Mouse (Mus musculus): ENCODE data around the gene Stat3. TPM values are rescaled to one million over a fixed set of nuclear protein-coding genes. Genes with fewer than 3 reads are reported as not detected.

The Stat3 gene
- total RNA-seq (2014; fragmentation: Nextera tagmentation) = 51.6 and 54.7 TPM in 2 replicates
- 52.1 and 80.7 TPM in 2 replicates for total RNA-seq (2017)

DNA sequence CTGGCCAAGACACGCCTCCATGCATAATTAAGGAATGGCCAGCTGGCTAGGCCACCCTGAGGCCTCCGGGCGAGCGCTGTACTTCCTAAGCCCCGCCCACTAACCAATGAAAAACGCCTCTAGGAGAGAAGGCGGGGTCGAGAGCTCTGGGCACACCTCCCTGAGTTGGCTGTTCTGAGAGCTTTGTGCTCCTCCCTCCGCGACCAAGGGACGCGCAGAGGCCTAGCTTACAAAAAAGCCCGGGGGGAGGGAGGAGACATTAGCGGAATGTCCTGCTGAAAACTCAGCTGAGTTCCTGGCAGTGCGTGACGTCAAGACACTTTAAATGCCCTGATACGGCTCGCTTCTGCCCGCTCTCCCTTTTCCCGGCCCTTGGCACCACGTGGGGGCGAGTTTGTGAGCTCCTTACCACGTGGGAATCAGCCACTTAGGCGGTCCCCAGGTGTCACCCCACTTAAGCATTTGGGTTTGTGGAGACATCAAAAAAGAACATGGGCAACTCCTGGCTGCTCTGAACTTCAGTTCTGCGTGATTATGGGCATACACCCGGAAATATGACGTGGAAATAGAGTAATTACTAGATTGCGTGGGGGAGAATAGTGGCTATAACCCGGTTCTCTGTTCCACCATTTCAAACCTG lies at the start of gene Stat3:
TSS of gene Stat3 (minus strand) at position 29 of the 640 bp plus-strand sequence.
- ATAC-seq (replicated peaks; ENCODE audit: poor library complexity, severe bottlenecking) = peak; percentile 83

DNA sequence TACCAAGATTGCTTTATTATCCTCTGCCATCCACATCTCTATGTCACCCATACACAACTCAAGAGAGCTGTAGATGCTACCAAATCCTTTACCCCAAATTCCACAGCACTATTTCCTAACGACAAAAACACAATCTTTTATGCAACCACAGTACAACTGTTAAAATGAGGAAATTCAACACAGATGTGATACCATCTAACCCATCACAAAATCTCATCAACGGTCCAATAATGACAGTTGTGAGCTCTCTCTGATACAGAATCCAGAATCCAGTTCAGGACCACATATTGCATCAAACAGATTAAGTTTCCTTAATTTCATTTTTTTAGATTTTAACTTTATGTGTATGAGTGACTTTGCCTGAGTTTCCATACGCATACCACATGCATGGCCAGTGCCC lies 49.3 kb upstream of the Stat3 start:
- peak; percentile 72 for ATAC-seq (replicated peaks; ENCODE audit: poor library complexity, severe bottlenecking)

DNA sequence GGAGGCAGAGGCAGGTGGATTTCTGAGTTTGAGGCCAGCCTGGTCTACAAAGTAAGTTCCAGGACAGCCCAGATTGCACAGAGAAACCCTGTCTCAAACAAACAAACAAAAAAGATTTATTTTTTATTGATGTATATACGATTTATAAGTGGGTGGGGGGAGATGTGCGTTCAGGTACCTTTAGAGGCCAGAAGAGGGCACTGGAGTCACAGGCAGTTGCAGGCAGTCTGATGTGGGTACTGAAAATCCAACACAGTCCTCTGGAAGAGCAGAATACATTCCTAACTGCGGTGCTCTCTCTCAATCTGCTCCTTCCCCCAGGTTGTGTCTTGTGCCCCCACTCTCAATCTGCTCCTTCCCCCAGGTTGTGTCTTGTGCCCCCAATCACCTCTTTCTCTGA lies 46.3 kb upstream of the Stat3 start:
- ATAC-seq (replicated peaks; ENCODE audit: poor library complexity, severe bottlenecking) = 0 out of 2 replicates have a peak, but pooled peaks have one; percentile 28

DNA sequence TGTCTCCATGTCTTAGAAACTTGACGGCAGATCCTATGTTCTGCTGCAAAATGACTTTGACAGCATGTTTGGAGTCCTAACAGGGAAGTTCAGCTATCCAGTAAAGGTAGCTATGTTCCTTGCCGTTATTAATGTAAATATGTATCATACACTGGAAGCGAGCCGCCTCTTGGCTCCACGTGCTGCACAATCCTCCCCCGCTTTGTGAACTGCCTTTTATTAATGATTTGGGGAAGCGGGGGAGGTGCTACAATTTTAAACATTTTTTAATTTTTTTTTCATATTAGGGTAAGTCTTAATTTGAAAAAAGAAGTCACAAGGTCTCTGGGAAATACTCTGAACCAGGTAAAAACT lies 44.4 kb upstream of the Stat3 start:
- ATAC-seq (replicated peaks; ENCODE audit: poor library complexity, severe bottlenecking) = no peak

DNA sequence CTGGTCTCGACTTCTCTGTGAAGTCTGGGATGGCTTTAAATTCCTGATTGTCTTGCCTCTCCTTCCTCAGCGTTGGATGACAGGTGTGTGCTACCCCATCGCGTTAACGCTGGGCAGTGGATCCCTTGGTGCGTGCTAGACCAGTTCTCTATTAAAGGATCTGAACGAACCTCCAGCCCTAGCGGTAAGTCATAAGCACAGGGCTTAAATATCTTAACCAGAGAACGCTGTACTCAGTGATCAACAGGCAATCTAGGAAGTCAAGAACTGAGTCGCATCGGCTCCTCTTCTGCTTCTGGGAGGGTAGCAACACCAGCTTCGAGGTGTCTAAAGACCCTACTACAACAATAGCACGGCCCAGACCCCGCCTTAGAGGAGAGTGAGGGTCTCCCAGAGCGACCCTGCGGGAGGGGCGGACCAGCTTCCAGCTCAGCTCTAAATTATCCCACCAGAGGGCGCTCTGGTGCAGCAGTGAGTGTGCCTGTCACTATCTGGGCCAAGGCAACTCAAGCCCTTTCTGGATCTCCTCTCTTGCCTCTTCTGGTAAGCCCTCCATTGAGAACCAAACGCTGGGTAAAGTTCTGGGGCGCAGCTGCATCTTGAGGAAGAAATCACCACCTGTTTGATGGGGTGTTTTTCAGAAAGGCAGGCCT lies 43.9 kb upstream of the Stat3 start:
- peak; percentile 79 for ATAC-seq (replicated peaks; ENCODE audit: poor library complexity, severe bottlenecking)

DNA sequence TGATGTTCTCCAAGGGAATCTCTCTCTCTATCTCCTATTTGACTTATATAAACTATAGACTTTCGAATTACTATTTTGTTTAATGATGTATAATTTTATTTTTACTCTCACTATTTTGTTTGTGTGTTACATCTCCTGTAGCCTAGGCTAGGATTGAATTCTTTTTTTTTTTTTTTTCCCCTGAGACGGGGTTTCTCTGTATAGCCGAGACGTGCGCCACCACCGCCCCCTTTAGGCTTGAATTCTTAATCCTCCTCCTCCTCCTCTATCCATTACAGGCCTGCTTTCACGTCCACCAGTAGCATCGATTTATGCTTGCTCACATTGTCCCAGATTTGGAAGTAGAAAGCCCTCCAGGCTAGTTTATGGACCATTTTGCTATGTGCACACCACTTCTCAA lies 42.7 kb upstream of the Stat3 start:
- ATAC-seq (replicated peaks; ENCODE audit: poor library complexity, severe bottlenecking) = no peak

DNA sequence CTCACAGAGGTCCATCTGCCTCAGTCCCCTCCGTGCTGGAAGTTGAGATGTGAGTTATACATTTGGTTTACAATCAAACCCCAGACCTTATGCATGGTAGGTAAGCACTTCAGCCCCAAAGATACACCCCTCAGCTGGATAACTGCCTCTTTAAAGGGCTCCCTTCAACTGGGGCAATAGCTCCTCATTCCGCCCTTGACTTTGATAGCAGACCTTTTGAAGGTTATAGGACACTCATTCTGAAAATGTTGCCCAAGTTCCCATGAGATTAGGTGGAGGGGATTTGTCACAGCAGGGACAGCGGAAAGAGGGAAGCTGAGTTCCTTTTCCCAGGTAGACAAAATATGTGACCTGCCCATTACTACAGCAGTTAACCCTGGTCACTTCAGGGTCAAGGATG lies 41.9 kb upstream of the Stat3 start:
- ATAC-seq (replicated peaks; ENCODE audit: poor library complexity, severe bottlenecking) = no peak

DNA sequence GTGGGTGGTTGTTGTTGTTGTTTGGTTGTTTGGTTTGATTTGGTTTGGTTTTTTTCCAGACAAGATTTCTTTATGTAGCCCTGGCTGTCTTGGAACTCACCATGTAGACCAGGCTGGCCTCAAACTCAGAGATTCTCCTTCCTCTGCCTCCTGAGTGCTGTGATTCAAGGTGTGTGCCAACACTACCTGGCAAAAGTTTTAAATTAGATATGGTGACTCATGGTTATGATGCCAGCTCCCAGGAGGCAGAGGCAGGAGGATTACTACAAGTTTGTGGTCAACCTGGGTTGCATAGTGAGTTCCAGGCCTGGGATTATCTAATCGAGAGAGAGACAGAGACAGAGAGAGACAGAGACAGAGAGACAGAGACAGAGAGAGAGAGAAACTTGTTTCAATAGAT lies 41.1 kb upstream of the Stat3 start:
- ATAC-seq (replicated peaks; ENCODE audit: poor library complexity, severe bottlenecking) = no peak

DNA sequence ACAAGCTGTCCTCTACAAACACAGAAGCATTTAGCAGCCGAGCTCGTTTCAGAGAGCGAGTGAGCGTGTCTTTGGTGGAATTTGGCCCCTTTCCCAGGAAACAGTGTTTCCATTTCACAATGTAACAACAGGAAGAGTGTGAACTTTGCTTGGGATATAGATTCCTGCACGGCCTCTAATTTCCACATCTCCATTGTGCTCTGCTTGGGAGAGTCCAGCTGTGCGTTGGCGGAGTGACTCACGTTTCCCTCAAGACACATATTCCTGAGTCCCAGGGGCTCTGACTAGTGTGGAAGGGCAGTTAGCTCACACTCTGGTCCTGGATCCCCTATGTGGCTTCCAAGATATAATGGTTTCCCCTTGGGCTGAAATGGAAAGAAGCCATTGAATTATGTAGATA lies 40.5 kb upstream of the Stat3 start:
- ATAC-seq (replicated peaks; ENCODE audit: poor library complexity, severe bottlenecking) = no peak

DNA sequence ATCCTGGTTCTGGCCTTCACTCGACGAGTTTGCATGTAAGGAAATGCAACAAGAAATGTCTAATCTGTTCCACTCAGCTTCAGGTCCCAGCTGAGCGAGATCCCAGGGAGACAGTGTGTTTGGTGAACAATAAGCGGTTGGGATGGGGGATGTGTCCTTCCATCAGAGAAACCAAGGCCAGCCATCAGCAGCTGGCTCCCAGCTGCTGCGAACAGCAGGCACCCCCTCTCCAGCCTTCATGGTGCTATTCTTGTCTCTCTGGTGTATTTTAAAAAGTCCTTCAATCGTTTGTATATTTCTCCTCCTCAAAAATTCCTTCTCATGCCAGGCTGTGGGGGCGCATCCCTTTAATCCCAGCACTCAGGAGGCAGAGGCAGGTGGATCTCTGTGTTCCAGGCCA lies 35.9 kb upstream of the Stat3 start:
- ATAC-seq (replicated peaks; ENCODE audit: poor library complexity, severe bottlenecking) = no peak

DNA sequence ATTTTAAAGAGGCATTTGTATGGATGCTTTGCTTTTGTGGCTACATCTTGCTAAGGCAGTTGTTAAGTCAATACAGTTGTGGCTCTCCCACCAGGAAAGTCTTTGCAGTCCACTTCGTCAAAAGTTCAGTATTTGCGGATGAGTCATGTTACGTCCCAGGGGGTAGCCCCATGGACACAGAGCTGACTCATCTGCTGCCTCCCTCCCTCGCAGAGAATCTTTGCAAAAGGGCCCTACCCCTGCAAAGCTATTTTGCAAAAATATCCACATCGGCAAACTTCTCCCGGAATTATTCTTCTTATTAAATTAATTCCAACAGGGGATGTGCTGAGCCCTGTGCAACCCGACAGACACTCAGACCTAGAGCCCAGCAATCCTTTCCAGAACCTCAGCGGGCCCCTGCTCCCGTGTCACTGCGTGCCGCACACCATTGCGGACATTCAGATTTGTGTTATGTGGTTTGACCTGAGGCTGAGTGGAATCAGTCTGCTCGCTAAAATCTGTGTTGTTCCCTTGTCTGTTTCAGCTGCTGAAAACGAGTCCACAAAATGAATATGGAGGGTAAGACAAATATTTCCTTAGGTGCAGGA lies 35.1 kb upstream of the Stat3 start:
- no peak for ATAC-seq (replicated peaks; ENCODE audit: poor library complexity, severe bottlenecking)

DNA sequence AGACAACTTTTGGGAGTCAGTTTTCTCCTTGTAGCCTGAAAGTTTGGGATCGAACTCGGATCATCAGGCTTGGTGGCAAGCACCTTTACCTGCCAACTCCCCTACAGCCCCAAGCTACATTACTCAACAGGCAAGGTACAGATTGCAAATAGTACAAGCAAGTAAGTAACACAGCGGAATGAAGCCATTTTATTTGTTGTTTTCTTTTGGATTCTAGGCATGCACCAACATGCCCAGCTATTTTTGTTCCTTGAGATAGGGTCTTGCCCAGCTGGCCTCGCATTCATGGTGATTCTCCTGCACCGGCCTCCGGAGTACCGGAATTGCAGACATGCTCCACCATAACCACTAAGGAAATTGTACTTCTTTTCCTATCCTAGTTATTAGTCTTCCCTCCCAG lies 33.9 kb upstream of the Stat3 start:
- no peak for ATAC-seq (replicated peaks; ENCODE audit: poor library complexity, severe bottlenecking)

DNA sequence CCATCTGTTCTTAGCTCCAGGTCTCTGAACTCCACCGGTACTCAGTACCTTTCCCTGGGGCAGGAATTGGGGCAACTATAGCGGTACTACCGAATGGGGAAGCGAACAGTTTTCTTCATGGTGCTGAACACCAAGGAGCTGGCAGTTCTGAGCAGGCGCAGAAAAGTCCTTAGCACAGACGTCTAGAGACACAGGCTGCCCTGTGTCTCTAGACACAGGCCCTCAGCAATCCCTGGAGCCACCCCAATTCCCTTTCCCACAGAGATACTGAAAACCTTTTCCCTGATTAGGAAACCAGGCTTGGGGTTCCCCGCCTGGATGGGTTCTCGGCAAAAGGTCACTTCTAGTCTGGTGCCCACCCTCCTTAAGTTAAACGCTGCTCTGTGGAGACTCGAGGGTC lies 32.1 kb upstream of the Stat3 start:
- ATAC-seq (replicated peaks; ENCODE audit: poor library complexity, severe bottlenecking) = no peak

DNA sequence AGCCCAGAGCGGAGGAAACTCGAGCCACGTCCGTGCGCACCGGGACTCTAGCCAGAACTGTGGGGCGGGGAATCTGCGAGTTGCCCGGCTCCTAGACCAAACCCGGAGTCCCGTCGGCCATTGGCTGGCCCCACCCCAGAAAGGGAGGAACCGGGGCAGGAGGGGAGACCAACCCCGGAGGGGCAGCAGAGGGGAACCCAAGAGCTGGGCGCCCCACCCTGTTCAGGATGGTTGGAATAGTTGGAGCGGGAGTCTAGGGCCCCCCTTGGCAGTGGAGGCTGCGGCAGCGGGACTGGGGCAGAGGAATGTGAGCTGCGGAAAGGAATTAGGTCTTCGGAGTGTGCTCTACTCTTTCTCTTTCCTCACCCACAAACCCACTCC lies 31.2 kb upstream of the Stat3 start, which contains the start of gene Cavin1:
TSS of gene Cavin1 (minus strand) at position 331 of the 381 bp plus-strand sequence.
- ATAC-seq (replicated peaks; ENCODE audit: poor library complexity, severe bottlenecking) = peak; percentile 78

DNA sequence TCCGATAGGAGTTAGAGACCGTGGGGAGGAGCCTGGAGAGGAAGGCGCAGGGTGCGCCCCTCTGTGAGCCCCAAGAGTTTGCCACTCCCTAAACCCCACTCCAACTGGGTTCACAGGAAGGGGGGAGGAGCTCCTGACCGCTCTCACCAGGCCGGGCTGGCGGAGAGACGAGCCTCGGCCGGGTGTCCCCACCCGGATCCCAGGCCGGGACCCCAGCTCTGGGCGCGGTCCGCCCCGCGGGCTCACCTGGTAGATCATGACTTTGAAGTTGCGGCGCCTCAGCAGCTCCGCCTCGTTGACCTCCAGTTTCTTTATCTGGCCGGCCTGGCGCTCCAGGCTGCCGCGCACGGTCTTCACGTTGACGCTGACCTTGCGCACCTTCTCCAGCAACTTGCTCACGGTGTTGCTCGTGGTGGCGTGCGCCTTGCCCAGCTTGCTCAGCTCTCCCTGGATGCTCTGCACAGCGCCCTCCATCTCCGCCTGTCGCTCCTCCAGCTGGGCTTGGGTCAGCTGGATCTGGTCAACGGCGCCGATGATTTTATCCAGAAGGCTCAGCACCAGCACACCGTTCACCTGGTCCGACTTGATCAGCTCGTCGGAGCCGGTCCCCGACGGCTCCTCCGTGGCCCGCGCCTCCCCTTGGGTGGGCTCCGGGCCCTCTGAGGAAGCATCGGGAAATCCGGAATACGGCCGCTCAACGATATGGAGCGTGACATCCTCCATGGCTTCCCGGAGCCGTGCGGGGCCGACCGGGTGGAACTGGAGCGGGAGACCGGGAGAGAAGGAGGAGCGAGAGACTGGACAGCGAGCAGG lies 30.6 kb upstream of the Stat3 start:
- peak; percentile 54 for ATAC-seq (replicated peaks; ENCODE audit: poor library complexity, severe bottlenecking)

DNA sequence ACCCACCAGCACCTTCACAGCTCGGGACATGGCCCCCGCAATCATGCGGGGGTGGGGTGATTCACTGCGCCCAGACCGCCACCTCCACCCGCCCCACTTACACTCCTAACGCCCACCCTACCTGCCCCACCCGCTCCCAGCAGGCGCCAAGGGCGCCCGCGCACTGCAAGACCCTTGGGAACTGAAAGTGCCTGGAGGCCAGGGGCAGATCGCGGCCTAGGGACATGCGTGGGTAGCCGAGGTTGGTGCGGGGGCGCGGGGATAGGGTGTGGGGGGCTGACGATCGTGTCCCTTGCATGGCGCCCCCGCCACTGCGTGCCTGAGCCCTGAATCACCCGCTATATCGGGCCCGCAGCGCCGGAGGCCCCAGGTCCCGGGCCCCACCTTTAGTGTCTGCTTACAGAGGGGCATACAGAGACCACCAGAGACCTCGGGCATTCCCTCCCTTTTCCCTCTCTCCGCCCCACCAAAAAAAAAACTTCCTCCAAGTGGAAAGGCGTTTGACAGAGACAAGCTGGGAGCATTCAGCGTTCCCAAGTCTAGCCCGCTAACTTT lies 29.9 kb upstream of the Stat3 start:
- 0 out of 2 replicates have a peak, but pooled peaks have one; percentile 16 for ATAC-seq (replicated peaks; ENCODE audit: poor library complexity, severe bottlenecking)

DNA sequence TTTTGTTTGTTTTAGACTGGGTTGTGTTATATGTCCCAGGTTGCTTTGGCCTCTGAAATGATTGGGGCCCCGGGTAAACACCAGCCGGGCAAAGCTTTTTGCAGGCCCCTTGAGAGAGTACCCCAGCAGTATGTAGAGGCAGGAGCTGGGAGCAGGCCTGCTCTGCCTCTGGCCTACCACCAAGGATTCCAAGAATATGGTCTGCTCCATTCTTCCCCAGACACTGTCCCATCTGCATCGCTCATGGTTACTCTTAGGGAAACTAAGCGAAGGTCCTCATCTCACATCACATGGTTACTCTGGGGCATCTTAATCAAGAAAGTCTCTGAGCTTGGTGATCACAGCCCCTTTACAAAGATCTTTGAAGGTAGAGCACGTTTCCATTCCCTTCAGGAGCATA lies 29.2 kb upstream of the Stat3 start:
- no peak for ATAC-seq (replicated peaks; ENCODE audit: poor library complexity, severe bottlenecking)

DNA sequence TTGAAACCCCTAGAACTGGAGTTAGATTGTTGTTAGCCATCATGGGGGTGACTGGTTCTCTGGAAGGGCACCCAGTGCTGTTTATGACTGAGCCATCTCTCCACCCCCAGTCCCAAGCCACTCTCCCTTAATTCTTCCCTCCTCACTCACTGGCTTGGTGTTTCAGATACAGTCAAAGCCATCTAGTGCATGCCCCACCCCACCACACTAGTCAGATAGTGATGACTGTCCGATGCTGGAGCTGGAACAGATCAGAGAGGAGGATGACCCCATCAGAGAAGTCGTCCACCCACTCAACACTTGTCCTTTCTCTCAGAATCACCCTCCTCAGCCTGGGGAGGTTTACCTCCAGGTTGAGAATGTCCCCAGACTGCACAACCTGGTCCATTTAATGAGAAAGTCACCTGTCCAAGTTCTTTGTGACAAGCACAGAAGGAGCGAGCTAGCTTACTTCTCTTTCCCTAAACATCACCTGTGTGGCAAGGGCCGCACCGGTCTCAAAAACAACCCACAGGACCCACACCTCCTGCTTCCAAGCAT lies 28.6 kb upstream of the Stat3 start:
- no peak for ATAC-seq (replicated peaks; ENCODE audit: poor library complexity, severe bottlenecking)

DNA sequence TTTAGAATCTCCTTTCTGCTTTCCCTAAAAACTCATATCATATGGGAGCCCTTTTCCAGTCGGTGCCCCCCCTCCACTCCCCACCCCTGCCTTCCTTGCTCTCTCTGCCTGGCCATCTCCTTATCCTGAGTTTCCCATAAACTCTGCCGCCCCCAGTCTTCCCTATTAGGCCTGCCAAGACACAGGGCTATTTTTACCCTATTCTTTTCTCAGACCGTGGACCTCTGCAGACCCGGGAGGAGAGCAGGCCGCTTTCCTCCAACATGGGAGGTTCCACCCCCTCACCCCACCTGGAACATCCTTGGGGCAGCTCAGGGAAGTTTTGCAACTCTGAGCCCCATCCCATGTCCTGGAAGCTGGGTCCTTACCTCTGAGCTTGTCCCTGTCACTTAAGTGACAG lies 28.0 kb upstream of the Stat3 start:
- ATAC-seq (replicated peaks; ENCODE audit: poor library complexity, severe bottlenecking) = no peak

DNA sequence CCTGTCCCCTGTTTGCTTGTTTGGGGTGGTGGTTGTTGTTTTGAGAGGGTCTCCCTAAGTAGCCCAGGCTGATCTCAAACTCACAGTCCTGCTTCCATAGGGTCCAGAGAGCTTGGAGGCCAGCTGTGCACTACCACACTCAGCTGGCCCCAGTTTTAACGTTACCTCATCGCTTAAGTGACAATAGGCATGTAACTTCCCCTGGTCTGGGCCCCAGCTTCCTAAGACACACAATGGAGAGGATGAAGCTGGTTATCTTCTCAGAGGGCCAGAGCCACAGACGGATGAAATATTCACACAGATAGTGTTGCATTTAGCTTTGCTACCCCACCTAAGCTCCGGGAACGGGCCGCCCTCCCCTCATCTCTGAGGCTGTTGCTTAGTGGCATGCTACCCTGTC lies 26.4 kb upstream of the Stat3 start:
- no peak for ATAC-seq (replicated peaks; ENCODE audit: poor library complexity, severe bottlenecking)
